Mouse (Mus musculus): ENCODE results near the gene Nrde2. TPM values are rescaled to one million over a fixed set of nuclear protein-coding genes. Genes with fewer than 3 reads are reported as not detected.

Nrde2 gene
- total and polyA plus RNA-seq, 3 experiments = 18.9 to 25.6 (median 23.6) TPM

DNA sequence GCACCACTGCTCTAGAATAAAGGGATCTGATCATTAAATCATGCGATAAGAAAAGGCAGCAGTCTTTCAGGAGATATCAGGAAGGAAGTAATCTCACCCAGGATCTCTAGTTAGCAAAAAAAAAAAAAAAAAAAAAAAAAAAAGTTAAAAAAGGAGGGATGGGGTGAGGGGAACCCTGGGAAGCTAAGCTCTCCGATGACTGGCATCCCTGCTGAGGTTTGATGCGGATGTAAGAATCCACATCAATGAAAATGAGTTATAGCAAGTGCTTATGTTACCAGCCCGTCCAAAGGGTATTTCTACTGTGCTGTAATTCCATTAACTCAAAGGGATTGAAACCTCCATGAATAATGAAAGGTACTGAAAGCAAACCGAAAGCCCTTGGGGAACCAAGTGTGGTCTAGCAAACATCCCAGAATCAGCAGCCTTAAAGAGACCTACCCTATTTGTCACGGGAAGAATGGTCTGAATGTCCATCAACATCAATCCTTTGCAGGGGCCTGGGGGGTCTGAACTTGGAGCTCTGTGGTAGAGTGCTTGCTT is 19.5 kb upstream of the Nrde2 start:
- Histone ChIP-seq H3K27ac (ENCODE audit: insufficient read depth, low read depth) (no peak overlapping the region), H3K27me3 (replicated peaks) (no peaks in the 10 kb centered on the region), H3K4me2 (ENCODE audit: insufficient read depth, low read depth, poor library complexity, severe bottlenecking) (peak overlapping the region; percentile 32), H3K9me3 (replicated peaks; ENCODE audit: low read length) (peaks cover 7% of the 10 kb centered on the region), H3K36me3 (replicated peaks in 1 of 2; ENCODE audit: control insufficient read depth in 1 of 2, insufficient read depth in 1 of 2, low read length in 1 of 2) (no peaks in the 10 kb centered on the region), H3K79me2 (replicated peaks; ENCODE audit: control insufficient read depth, extremely low read depth, insufficient read depth, poor library complexity, severe bottlenecking) (no peaks in the 10 kb centered on the region), H3K9ac (ENCODE audit: insufficient read depth, low read depth) (no peak overlapping the region), H3K4me3 (replicated peaks in 1 of 3; ENCODE audit: low read depth in 2 of 3, low read length in 2 of 3, poor library complexity in 1 of 3) (no peak overlapping the region), H3K4me1 (ENCODE audit: control insufficient read depth in 1 of 2, insufficient read depth in 2 of 2) (peaks cover 0 to 8% of the 10 kb centered on the region in 2 experiments; a peak in 2 of 4 replicates)
- in situ Hi-C loops (cut with MboI; ENCODE audit: low pct_ligation_motif_present, low pct_unique_long_range_greater_than_20kb, low sequenced_read_pairs) (no loop called here), dilution Hi-C loops (cut with MboI; ENCODE audit: extremely low pct_ligation_motif_present, extremely low pct_unique_long_range_greater_than_20kb, low sequenced_read_pairs) (no loop called here)
- no peak for DNase-seq (ENCODE audit: extremely low read depth)
- TF ChIP-seq BHLHE40 (IDR thresholded peaks at IDR 0.05; ENCODE audit: low read depth, low read length) (no peak), IRF4 (IDR thresholded peaks at IDR 0.05; ENCODE audit: low read depth, low read length) (0 out of 2 replicates have a peak, but pooled peaks have one; percentile 27), ZNF384 (IDR thresholded peaks at IDR 0.05; ENCODE audit: low read depth, low read length) (peak; percentile 68; the same call in 1 of the 2 replicates), EP300 (IDR thresholded peaks at IDR 0.05; ENCODE audit: low read length) (peak; percentile 15; the same call in 1 of the 2 replicates)

GRCm38 (mm10) chr12:100176469-100177056 is 17.1 kb upstream of the Nrde2 start:
- Histone ChIP-seq H3K4me3 (replicated peaks in 1 of 3; ENCODE audit: low read depth in 2 of 3, low read length in 2 of 3, poor library complexity in 1 of 3) (no peak overlapping the region), H3K36me3 (replicated peaks in 1 of 2; ENCODE audit: control insufficient read depth in 1 of 2, insufficient read depth in 1 of 2, low read length in 1 of 2) (no peaks in the 10 kb centered on the region), H3K9ac (ENCODE audit: insufficient read depth, low read depth) (no peak overlapping the region), H3K9me3 (replicated peaks; ENCODE audit: low read length) (no peaks in the 10 kb centered on the region), H3K27me3 (replicated peaks) (no peaks in the 10 kb centered on the region), H3K4me1 (ENCODE audit: control insufficient read depth in 1 of 2, insufficient read depth in 2 of 2) (peaks cover 0 to 4% of the 10 kb centered on the region in 2 experiments; a peak in 1 of 4 replicates), H3K79me2 (replicated peaks; ENCODE audit: control insufficient read depth, extremely low read depth, insufficient read depth, poor library complexity, severe bottlenecking) (no peaks in the 10 kb centered on the region), H3K4me2 (ENCODE audit: insufficient read depth, low read depth, poor library complexity, severe bottlenecking) (no peak overlapping the region), H3K27ac (ENCODE audit: insufficient read depth, low read depth) (no peak overlapping the region)
- DNase-seq (ENCODE audit: extremely low read depth) = no peak
- dilution Hi-C loops (cut with MboI; ENCODE audit: extremely low pct_ligation_motif_present, extremely low pct_unique_long_range_greater_than_20kb, low sequenced_read_pairs) = no loop called here
- in situ Hi-C loops (cut with MboI; ENCODE audit: low pct_ligation_motif_present, low pct_unique_long_range_greater_than_20kb, low sequenced_read_pairs) = no loop called here
- TF ChIP-seq SMC3 (IDR thresholded peaks at IDR 0.05; ENCODE audit: low read depth, low read length) (no peak), ZC3H11A (IDR thresholded peaks at IDR 0.05; ENCODE audit: low read depth, low read length) (no peak), HCFC1 (IDR thresholded peaks at IDR 0.05; ENCODE audit: low read depth, low read length) (no peak), CHD2 (IDR thresholded peaks at IDR 0.05; ENCODE audit: low read length) (no peak), JUN (IDR thresholded peaks at IDR 0.05; ENCODE audit: insufficient read depth, low read depth, low read length) (no peak), MAFK (IDR thresholded peaks at IDR 0.05; ENCODE audit: insufficient replicate concordance, low read length) (no peak)

GRCm38 (mm10) chr12:100172481-100172880 is 13.0 kb upstream of the Nrde2 start:
- peaks cover 7 to 10% of the 10 kb centered on the region in 2 experiments for H3K4me1 ChIP-seq (ENCODE audit: control insufficient read depth in 1 of 2, insufficient read depth in 2 of 2)
- dilution Hi-C loops (cut with MboI; ENCODE audit: extremely low pct_ligation_motif_present, extremely low pct_unique_long_range_greater_than_20kb, low sequenced_read_pairs) (no loop called here), in situ Hi-C loops (cut with MboI; ENCODE audit: low pct_ligation_motif_present, low pct_unique_long_range_greater_than_20kb, low sequenced_read_pairs) (no loop called here)
- TF ChIP-seq MAZ (IDR thresholded peaks at IDR 0.05; ENCODE audit: low read depth, low read length) = no peak
- no peak for TF ChIP-seq KAT2A (IDR thresholded peaks at IDR 0.05; ENCODE audit: insufficient replicate concordance, low read length)
- no peak for TF ChIP-seq CHD2 (IDR thresholded peaks at IDR 0.05; ENCODE audit: low read length)
- no peak for TF ChIP-seq JUN (IDR thresholded peaks at IDR 0.05; ENCODE audit: insufficient read depth, low read depth, low read length)
- TF ChIP-seq RCOR1 (conservative IDR thresholded peaks at IDR 0.05; ENCODE audit: low read depth, low read length) = no peak
- no peak for TF ChIP-seq USF2 (conservative IDR thresholded peaks at IDR 0.05; ENCODE audit: low read depth, low read length)
- no peak for TF ChIP-seq CHD1 (IDR thresholded peaks at IDR 0.05; ENCODE audit: low read depth, low read length)
- H3K9me3 ChIP-seq (replicated peaks; ENCODE audit: low read length) = no peaks in the 10 kb centered on the region
- DNase-seq (ENCODE audit: extremely low read depth) = no peak
- H3K27ac ChIP-seq (ENCODE audit: insufficient read depth, low read depth) = no peak overlapping the region
- H3K9ac ChIP-seq (ENCODE audit: insufficient read depth, low read depth) = no peak overlapping the region
- no peak overlapping the region for H3K4me3 ChIP-seq (replicated peaks in 1 of 3; ENCODE audit: low read depth in 2 of 3, low read length in 2 of 3, poor library complexity in 1 of 3)
- H3K4me2 ChIP-seq (ENCODE audit: insufficient read depth, low read depth, poor library complexity, severe bottlenecking) = no peak overlapping the region
- no peaks in the 10 kb centered on the region for H3K36me3 ChIP-seq (replicated peaks in 1 of 2; ENCODE audit: control insufficient read depth in 1 of 2, insufficient read depth in 1 of 2, low read length in 1 of 2)
- H3K79me2 ChIP-seq (replicated peaks; ENCODE audit: control insufficient read depth, extremely low read depth, insufficient read depth, poor library complexity, severe bottlenecking) = no peaks in the 10 kb centered on the region
- no peaks in the 10 kb centered on the region for H3K27me3 ChIP-seq (replicated peaks)
